Mouse (Mus musculus) heart, adult 9 months (tissue): ENCODE results near the gene Gm20662.

ENCODE experiments used
- DNase-seq, 2 experiments: peaks; one replicate each; pipeline ENCODE4 v3.0.0; 2022; ENCODE audit warnings: low spot score in 2 of 2

Gm20662 gene

DNA sequence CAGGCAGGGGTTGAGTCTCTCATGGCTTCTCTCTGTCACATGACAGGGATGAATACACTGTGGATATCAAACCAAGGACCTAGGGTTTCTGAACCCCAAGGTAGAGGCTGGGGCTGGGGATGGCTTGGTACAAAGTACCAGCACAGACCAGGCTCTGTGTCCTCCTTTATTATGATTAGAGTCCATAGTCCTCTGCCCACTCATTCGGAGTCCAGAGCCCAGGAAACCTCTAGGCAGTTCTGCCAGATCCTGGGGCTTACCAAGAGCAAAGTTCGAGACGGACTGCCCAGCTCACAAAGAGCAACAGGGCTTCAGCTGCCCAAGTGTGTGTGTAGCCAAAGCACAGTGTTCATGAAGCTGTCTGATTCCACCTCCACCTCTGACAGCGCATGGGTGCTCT, 89.1 kb downstream of the Gm20662 start:
- DNase-seq: no peak

DNA sequence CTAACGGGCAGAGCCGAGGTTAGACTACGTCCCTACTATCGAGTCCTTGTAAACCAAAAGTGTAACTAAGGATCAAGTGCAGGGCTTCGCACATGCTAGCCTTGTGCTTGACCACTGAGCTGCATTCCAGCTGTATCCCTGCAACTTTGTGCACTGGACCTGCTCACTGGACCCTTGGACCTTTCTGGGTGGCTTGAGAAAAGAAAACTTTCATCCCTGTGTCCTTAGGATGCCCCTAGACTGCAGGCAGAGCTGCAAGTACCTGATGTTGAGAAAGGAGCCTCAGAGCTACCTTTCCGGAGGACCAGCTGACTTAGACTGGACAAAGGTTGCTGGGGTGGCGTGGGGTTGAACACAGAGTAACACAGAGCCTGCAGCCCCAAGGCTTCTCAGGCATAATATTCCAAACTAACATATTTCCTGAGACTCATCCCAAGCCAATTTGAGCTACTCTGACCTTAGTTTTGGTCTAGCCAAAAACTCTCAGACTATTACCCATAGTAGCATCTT, 94.5 kb downstream of the Gm20662 start:
- DNase-seq: no peak

DNA sequence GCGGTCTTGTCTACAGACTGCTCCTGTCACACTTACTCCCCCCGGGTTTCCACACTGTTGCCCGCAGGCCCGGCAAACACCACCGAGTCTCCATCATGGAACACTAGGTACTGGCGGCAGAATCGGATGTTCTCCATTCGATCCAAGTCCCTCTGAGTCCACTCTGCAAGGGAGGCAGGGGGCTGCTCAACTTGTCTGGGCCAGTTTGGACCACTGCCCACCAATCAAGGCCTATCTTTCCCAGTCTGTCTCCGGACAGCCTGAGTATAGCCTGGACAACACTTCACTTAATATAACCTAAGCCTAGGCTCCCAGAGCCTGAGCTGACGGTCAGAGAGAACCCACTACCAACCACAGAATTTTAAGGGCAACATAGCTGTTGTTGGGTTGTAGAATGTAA, 97.4 kb downstream of the Gm20662 start:
- no peak for DNase-seq

DNA sequence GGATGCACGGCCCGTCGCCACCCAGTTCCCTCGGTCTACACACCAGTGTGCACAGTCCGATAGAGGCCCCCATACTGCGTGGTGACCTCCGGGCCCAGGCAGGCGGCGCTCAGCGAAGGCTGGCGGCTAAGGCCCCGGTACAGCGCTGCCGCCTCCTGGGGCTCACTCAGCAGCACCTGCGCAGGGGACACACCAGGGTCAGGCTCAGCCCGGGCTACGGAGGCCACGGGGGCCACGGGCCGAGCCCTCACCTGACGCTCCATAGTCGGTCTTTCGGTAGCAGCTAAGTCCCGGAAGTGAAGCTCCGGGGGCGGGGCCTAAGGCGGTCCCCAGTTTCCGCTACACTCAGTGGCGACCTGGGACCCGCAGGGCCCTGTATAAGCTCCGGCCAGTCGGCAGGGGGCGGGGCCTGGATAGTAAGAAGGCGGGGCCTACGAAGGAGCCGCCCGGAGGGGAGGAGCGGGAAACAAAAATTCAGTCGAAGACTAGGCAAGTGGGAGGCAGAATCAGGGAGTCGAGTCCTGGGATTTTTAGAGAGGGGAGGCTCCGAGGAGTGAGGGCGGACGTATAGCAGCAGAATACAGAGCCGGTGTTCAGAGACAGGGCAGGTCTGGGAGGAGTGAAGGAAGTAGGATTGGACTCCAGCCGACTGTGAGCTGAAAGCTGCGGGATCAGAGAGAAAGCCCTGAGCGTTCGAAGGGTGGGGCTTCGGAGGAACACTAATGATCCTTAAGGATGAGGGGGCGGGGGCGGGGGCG, 98.2 kb downstream of the Gm20662 start, which contains the start of gene Apeh:
TSS of gene Apeh (minus strand) at position 423 of the 758 bp plus-strand sequence.
- DNase-seq: peak; percentile 95 to 96
